Comparison of ENCODE assay signal across 24 mouse cellular contexts in the genomic region with DNA sequence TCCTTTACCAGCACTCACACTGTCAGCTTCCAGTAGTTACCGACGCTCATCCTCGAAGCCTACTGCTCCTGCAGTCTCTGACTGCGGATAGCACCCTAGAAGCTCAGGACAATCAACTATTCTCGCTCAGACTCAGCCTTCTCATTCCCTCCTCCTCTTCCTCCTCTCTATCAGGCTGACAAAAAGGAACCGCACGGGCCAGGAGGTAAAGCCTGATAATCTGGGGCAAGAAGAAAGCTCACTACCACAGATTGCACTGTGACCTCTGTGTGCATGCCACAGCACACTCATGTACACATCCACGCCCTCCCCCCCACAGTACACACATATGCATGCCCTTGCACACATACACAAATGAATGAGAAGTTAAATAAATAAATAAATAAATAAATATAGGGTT. TPM values are rescaled to one million over a fixed set of nuclear protein-coding genes. Genes with fewer than 3 reads are reported as not detected.
DNase-seq lines count a peak whose midpoint lies in the region; ATAC-seq and TF ChIP-seq lines count a peak whose summit lies in the region.
"Had no signal": no experiment of that assay in that cellular context is flagged by ENCODE, and none has a peak within 500 bp of the region (broad histone marks: within the 10 kb centered on the region; RNA-seq: fewer than 3 reads in every experiment).

No protein-coding gene starts in this region.

- WGBS in liver, embryonic 14.5 days (ENCODE audit: insufficient replicate concordance), result 40% methylated on average over 8 of the region's 8 CpGs
- WGBS in lung, adult 2 months, result 96% methylated on average over 8 of the region's 8 CpGs

- H3K27me3 ChIP-seq in megakaryocyte, embryonic 14.5 days (replicated peaks), result no peaks in the 10 kb centered on the region
- no peaks in the 10 kb centered on the region for H3K27me3 ChIP-seq in liver, embryonic 14.5 days (ENCODE audit: control insufficient read depth, insufficient read depth, low read length)
- H3K27me3 ChIP-seq: forebrain, embryonic 13.5 days; hindbrain, embryonic 12.5 days had no signal

- no peak overlapping the region for H3K27ac ChIP-seq in liver, embryonic 14.5 days
- H3K27ac ChIP-seq: embryonic facial prominence, embryonic 10.5 days; forebrain, embryonic 13.5 days; gastrocnemius, adult 2 months; heart, embryonic 10.5 days; hindbrain, embryonic 12.5 days had no signal

- H3K4me3 ChIP-seq in megakaryocyte, embryonic 14.5 days (replicated peaks), result peak overlapping the region; percentile 47
- H3K4me3 ChIP-seq in liver, embryonic 14.5 days (ENCODE audit: insufficient read depth in 1 of 2, low read depth in 2 of 2, low read length in 2 of 2), result no peak overlapping the region
- no peak overlapping the region for H3K4me3 ChIP-seq in lung, adult 2 months (replicated peaks; ENCODE audit: extremely low read depth, low read depth, low read length)
- H3K4me3 ChIP-seq: embryonic facial prominence, embryonic 10.5 days; forebrain, embryonic 13.5 days; gastrocnemius, adult 2 months; heart, embryonic 10.5 days; hindbrain, embryonic 12.5 days had no signal

- H3K9ac ChIP-seq in liver, embryonic 14.5 days (replicated peaks), result no peak overlapping the region
- H3K9ac ChIP-seq: forebrain, embryonic 13.5 days; forebrain, postnatal 0 days; hindbrain, embryonic 12.5 days had no signal

- no peak overlapping the region for H3K4me2 ChIP-seq in liver, embryonic 14.5 days (ENCODE audit: low read depth)
- H3K4me2 ChIP-seq: forebrain, embryonic 13.5 days; hindbrain, embryonic 12.5 days had no signal

- ATAC-seq in megakaryocyte, adult 5-6 weeks (ENCODE audit: poor library complexity, severe bottlenecking), result no peak
- ATAC-seq in liver, embryonic 14.5 days (ENCODE audit: insufficient read depth), result peak; percentile 73
- peak; percentile 81 for ATAC-seq in megakaryocyte progenitor cell, adult 5-6 weeks (replicated peaks; ENCODE audit: poor library complexity)
- ATAC-seq: CD4-positive, CD25-positive, alpha-beta regulatory T cell, adult 4 months; forebrain, embryonic 13.5 days; forebrain, postnatal 0 days; hindbrain, embryonic 16.5 days had no signal

- TF ChIP-seq CTCF in liver, embryonic 14.5 days (IDR thresholded peaks at IDR 0.05; ENCODE audit: low read depth), result no peak
- TF ChIP-seq CTCF in lung, adult 2 months (IDR thresholded peaks at IDR 0.05; ENCODE audit: insufficient read depth, low read length), result no peak

- peak in 1 of 3 experiments; percentile 9 for DNase-seq in liver, embryonic 14.5 days (ENCODE audit: low read depth in 3 of 3, low spot score in 3 of 3)
- DNase-seq in lung, postnatal 25 days (ENCODE audit: low spot score), result no peak
- DNase-seq in right cerebral cortex, postnatal 25 days, result no peak
- no peak for DNase-seq in lung, adult 2 months
- DNase-seq: adrenal gland, postnatal 10 days; B cell, adult 2 months; cerebellum, adult 11-12 months; cerebellum, adult 9-10 months; cerebellum, postnatal 36 days; forebrain, postnatal 0 days; gastrocnemius, adult 2 months; heart, adult 18-20 months; heart, postnatal 10 days; heart, postnatal 4 days had no signal

- TF ChIP-seq EP300 in liver, embryonic 14.5 days (IDR thresholded peaks at IDR 0.05; ENCODE audit: low read depth), result no peak

- no peaks in the 10 kb centered on the region for H3K9me3 ChIP-seq in megakaryocyte, embryonic 14.5 days
- no peaks in the 10 kb centered on the region for H3K9me3 ChIP-seq in liver, embryonic 14.5 days (ENCODE audit: control insufficient read depth, low read length)
- H3K9me3 ChIP-seq: embryonic facial prominence, embryonic 10.5 days; forebrain, embryonic 13.5 days; G1E; heart, embryonic 10.5 days; hindbrain, embryonic 12.5 days had no signal

- no peak for TF ChIP-seq POLR2A in lung, adult 2 months (IDR thresholded peaks at IDR 0.05; ENCODE audit: borderline replicate concordance, extremely low read depth, low read depth, low read length)

- peaks cover 61% of the 10 kb centered on the region for H3K4me1 ChIP-seq in megakaryocyte, embryonic 14.5 days
- peaks cover 0 to 3% of the 10 kb centered on the region in 2 experiments; a peak in 1 of 4 replicates for H3K4me1 ChIP-seq in liver, embryonic 14.5 days (replicated peaks; ENCODE audit: control insufficient read depth in 2 of 2, insufficient read depth in 2 of 2, low read length in 1 of 2)
- H3K4me1 ChIP-seq in lung, adult 2 months (ENCODE audit: control insufficient read depth, insufficient read depth, low read length), result no peaks in the 10 kb centered on the region
- H3K4me1 ChIP-seq: forebrain, embryonic 13.5 days; heart, embryonic 10.5 days had no signal

- H3K36me3 ChIP-seq in megakaryocyte, embryonic 14.5 days (replicated peaks; ENCODE audit: low read length), result peaks cover 85% of the 10 kb centered on the region
- H3K36me3 ChIP-seq in liver, embryonic 14.5 days (replicated peaks; ENCODE audit: control insufficient read depth, insufficient read depth, low read depth), result peaks cover 14% of the 10 kb centered on the region

RNA-seq across cellular contexts. Expression of gene Gskip, which starts 8.4 kb away (rescaled TPM):
- polyA plus RNA-seq in megakaryocyte, embryonic 14.5 days (2012; ENCODE audit: insufficient read depth, low replicate concordance), result 4.2 TPM in 1 of 2 replicates, not detected in the other
- total RNA-seq in megakaryocyte, adult 5-6 weeks (2015), result 20.7 and 26.4 TPM in 2 replicates
- 14.1 and 14.6 TPM in 2 replicates for total RNA-seq in megakaryocyte, adult 5-6 weeks (2017)
- 4.2 and 5.1 TPM in 2 replicates for polyA plus RNA-seq in liver, embryonic 14.5 days (2012; rRNA removed)
- 12.0 and 13.7 TPM in 2 replicates for polyA plus RNA-seq in liver, embryonic 14.5 days (2014; fragmentation: Nextera tagmentation; extraction: Ambion mirVana)
- total RNA-seq in megakaryocyte progenitor cell, adult 5-6 weeks (2015), result 16.8 and 23.4 TPM in 2 replicates
- total RNA-seq in megakaryocyte progenitor cell, adult 5-6 weeks (2017), result 11.7 and 14.6 TPM in 2 replicates
- 7.3 and 10.9 TPM in 2 replicates for polyA plus RNA-seq in lung, adult 2 months (2012; rRNA removed)

RNA-seq across cellular contexts. Expression of gene Atg2b, which starts 8.7 kb away (rescaled TPM):
- polyA plus RNA-seq in megakaryocyte, embryonic 14.5 days (2012; ENCODE audit: insufficient read depth, low replicate concordance), result 3.5 and 4.4 TPM in 2 replicates
- total RNA-seq in megakaryocyte, adult 5-6 weeks (2015), result 16.2 and 16.5 TPM in 2 replicates
- total RNA-seq in megakaryocyte, adult 5-6 weeks (2017), result 14.1 and 14.7 TPM in 2 replicates
- 9.6 and 13.3 TPM in 2 replicates for polyA plus RNA-seq in liver, embryonic 14.5 days (2012; rRNA removed)
- polyA plus RNA-seq in liver, embryonic 14.5 days (2014; fragmentation: Nextera tagmentation; extraction: Ambion mirVana), result 6.6 and 7.1 TPM in 2 replicates
- total RNA-seq in megakaryocyte progenitor cell, adult 5-6 weeks (2015), result 24.0 and 34.3 TPM in 2 replicates
- total RNA-seq in megakaryocyte progenitor cell, adult 5-6 weeks (2017), result 20.2 and 27.1 TPM in 2 replicates
- 11.1 and 12.6 TPM in 2 replicates for polyA plus RNA-seq in lung, adult 2 months (2012; rRNA removed)

RNA-seq across cellular contexts. Expression of gene Ak7, which starts 29.5 kb away (rescaled TPM):
- polyA plus RNA-seq in megakaryocyte, embryonic 14.5 days (2012; ENCODE audit: insufficient read depth, low replicate concordance), result not detected in 2 replicates
- total RNA-seq in megakaryocyte, adult 5-6 weeks (2015), result 0.38 TPM in 1 of 2 replicates, not detected in the other
- total RNA-seq in megakaryocyte, adult 5-6 weeks (2017), result 0.07 TPM in 1 of 2 replicates, not detected in the other
- 0.04 and 0.05 TPM in 2 replicates for polyA plus RNA-seq in liver, embryonic 14.5 days (2012; rRNA removed)
- not detected in 2 replicates for polyA plus RNA-seq in liver, embryonic 14.5 days (2014; fragmentation: Nextera tagmentation; extraction: Ambion mirVana)
- total RNA-seq in megakaryocyte progenitor cell, adult 5-6 weeks (2015), result not detected in 2 replicates
- 0.10 TPM in 1 of 2 replicates, not detected in the other for total RNA-seq in megakaryocyte progenitor cell, adult 5-6 weeks (2017)
- polyA plus RNA-seq in lung, adult 2 months (2012; rRNA removed), result 5.0 and 7.1 TPM in 2 replicates
- total RNA-seq: gastrocnemius, adult 2 months; heart, postnatal 10 days had no signal
